Mouse (Mus musculus): ENCODE measurements at regions not wholly inside any gene's neighbourhood (a gene's known extent, or its start where the extent isn't known, plus 50 kb on each side); places are given as distances from the start of the nearest gene placed in this dataset.

DNA sequence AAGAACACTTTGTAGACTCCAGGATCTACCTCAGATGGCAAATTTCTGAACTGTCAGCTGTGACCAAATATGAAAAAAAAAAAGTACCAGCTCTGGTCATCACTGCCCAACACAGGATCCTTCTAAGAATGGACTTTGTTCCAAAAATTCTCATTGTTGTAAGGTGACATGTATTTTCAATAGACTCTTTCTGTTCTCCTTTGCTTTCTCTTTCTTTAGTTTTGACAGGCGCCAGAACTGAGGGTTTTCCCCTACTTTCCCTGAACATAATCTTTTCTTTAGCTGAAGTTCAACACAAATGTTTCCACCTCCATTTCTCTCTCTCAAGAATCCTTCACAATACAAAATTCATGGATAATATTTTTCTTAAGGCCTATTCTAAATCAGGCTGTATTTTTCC, 579.1 kb upstream of the C030005K15Rik start:
- TF ChIP-seq CTCF (IDR thresholded peaks at IDR 0.05; ENCODE audit: low read depth) (no peak), EP300 (IDR thresholded peaks at IDR 0.05; ENCODE audit: low read depth) (no peak)

Data from liver, postnatal 0 days (tissue).